Mouse (Mus musculus) embryonic facial prominence, embryonic 15.5 days (tissue): ENCODE results near the gene D17H6S53E. TPM values are rescaled to one million over a fixed set of nuclear protein-coding genes. Genes with fewer than 3 reads are reported as not detected.
"Not testable (repeated sequence)": the region's sequence is repeated elsewhere in the genome, so short reads cannot be mapped to it uniquely, and the experiment has no call there.

Experiments
- ATAC-seq: fragments of 200-750 bp; cut with Nextera tagmentation; 2 replicates; pipeline ENCODE4 v1.8.0; 2017; ENCODE audit warnings: low read depth, moderate TSS enrichment; ENCODE audit not compliant: insufficient number of reproducible peaks, low FRiP score, low TSS enrichment
- H3K27ac ChIP-seq: fragments of 300-500 bp; sonication (generic); replicated peaks from 2 replicates; pipeline ENCODE4 v1.5.1; 2015; ENCODE audit warnings: mild to moderate bottlenecking, inconsistent platforms
- H3K27me3 ChIP-seq: fragments of 300-500 bp; sonication (generic); 2 replicates; pipeline ENCODE4 v1.6.1; 2015; ENCODE audit warnings: inconsistent platforms
- H3K36me3 ChIP-seq: fragments of 300-500 bp; sonication (generic); 2 replicates; pipeline ENCODE4 v1.6.1; 2015; ENCODE audit warnings: mild to moderate bottlenecking, inconsistent platforms
- H3K4me1 ChIP-seq: fragments of 300-500 bp; sonication (generic); 2 replicates; pipeline ENCODE4 v1.6.1; 2015; ENCODE audit warnings: inconsistent platforms
- H3K4me2 ChIP-seq: fragments of 300-500 bp; sonication (generic); replicated peaks from 2 replicates; pipeline ENCODE4 v1.6.1; 2015; ENCODE audit warnings: mild to moderate bottlenecking, inconsistent platforms
- H3K4me3 ChIP-seq: fragments of 300-500 bp; sonication (generic); replicated peaks from 2 replicates; pipeline ENCODE4 v1.5.1; 2015; ENCODE audit warnings: mild to moderate bottlenecking, inconsistent platforms
- H3K9ac ChIP-seq: fragments of 300-500 bp; sonication (generic); 2 replicates; pipeline ENCODE4 v1.6.1; 2015; ENCODE audit warnings: inconsistent platforms
- H3K9me3 ChIP-seq: fragments of 300-500 bp; sonication (generic); replicated peaks from 2 replicates; pipeline ENCODE4 v1.6.1; 2016; ENCODE audit warnings: inconsistent platforms
- WGBS: fragments of 180-500 bp; shearing (Covaris S2); methylation state at CpG from one replicate; pipeline ENCODE4 v1.1.7; 2015; 5-methylcytosine and 5-hydroxymethylcytosine counted together
- polyA plus RNA-seq: library from polyadenylated mRNA; unstranded; fragments of >200 nt; fragmentation: Nextera tagmentation; extraction: Ambion mirVana; gene quantifications from 2 replicates; pipeline ENCODE4 v1.2.1, GENCODE M21; 2015

D17H6S53E gene
- polyA plus RNA-seq, 1 experiment from 2014 or later, result 11.2 TPM

DNA sequence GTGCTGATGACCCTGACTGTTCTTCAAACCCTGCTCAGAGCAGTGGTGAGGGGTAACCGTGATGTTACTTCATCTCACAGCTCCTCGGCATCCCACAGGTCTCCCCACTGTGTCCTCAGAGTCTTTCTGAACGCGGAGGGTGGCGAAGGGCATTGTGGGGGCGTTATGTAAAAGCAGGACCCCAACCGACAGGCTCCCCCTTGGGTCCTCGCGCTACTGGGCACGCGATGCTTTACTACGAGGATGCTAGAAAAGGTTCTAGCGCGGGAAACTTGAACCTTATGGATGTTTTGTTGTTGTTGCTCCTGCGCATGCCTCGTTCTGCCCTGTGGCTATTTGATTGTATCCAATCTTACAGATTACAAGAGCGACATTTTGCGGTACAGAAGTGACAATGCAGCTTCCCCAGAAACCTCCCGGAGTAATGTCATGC lies 4.3 kb upstream of the D17H6S53E start, which contains the start of gene Csnk2b:
Gene Csnk2b, minus strand, starts transcription at position 183 of the 433 bp plus-strand sequence.
- Histone ChIP-seq H3K4me2 (peak within 1 kb of the TSS; percentile 89), H3K27ac (peak within 1 kb of the TSS; percentile 84), H3K9me3 (no peaks in the 10 kb centered on the region), H3K36me3 (peaks cover 29% of the 10 kb centered on the region), H3K4me1 (peaks cover 37% of the 10 kb centered on the region), H3K4me3 (peak within 1 kb of the TSS; percentile 96), H3K9ac (peak within 1 kb of the TSS; percentile 95), H3K27me3 (no peaks in the 10 kb centered on the region)
- no peak for ATAC-seq
- under 1% methylated on average over 19 of the region's 19 CpGs for WGBS

DNA sequence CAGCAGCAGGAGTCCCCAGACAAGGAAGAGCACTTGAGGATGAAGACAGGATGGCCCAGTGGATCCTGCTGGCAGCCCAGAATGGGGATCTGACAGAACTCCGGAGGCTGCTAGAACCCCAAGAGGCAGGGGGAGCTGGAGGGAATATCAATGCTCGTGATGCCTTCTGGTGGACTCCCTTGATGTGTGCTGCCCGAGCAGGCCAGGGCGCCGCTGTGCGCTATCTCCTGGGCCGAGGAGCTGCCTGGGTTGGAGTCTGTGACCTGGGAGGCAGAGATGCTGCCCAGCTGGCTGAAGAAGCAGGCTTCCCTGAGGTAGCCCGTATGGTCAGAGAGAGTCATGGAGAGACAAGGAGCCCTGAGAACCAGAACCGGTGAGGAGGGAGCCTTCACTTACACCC lies 2.9 kb upstream of the D17H6S53E start:
- ATAC-seq, H3K9me3 ChIP-seq, H3K27me3 ChIP-seq, H3K4me3 ChIP-seq, H3K9ac ChIP-seq, H3K4me2 ChIP-seq, H3K27ac ChIP-seq: not testable (repeated sequence)
- 92% methylated on average over 9 of the region's 9 CpGs for WGBS
- peaks cover 18% of the 10 kb centered on the region for H3K36me3 ChIP-seq
- peaks cover 49% of the 10 kb centered on the region for H3K4me1 ChIP-seq

- H3K36me3 ChIP-seq, H3K9me3 ChIP-seq, H3K27me3 ChIP-seq, H3K9ac ChIP-seq, H3K4me2 ChIP-seq, ATAC-seq, H3K4me3 ChIP-seq, H3K27ac ChIP-seq: not testable (repeated sequence)
- WGBS, result 93% methylated on average over 12 of the region's 12 CpGs
- H3K4me1 ChIP-seq, result peaks cover 52% of the 10 kb centered on the region
Measured at GRCm38 (mm10) chr17:35124261-35124896, 1.8 kb upstream of the D17H6S53E start.

GRCm38 (mm10) chr17:35125081-35125480 lies 1.1 kb upstream of the D17H6S53E start:
- H3K9ac ChIP-seq, result no peak overlapping the region
- no peak overlapping the region for H3K4me2 ChIP-seq

DNA sequence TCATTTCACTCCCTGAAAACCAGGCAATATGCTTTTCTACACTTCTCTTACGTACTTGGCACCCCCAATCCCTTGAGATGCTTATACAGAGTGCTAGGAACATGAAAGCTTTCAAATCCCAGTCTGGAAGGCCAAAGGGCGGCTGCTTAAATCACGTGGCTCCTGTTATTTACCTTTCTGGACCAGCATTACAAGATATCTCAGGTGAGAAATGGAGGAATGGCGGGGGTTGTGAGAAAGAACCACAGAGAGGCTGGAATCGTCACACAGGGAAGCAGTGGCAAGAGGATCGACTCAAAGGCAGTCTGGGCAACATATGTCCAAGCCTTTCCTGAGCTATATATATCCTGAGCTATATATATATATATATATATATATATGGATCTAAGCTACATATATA lies 595 bp upstream of the D17H6S53E start:
- H3K4me1 ChIP-seq, result peaks cover 41% of the 10 kb centered on the region
- no peaks in the 10 kb centered on the region for H3K9me3 ChIP-seq
- 22% methylated on average over 6 of the region's 6 CpGs for WGBS
- no peak for ATAC-seq
- peak overlapping the region; percentile 63 for H3K4me3 ChIP-seq
- peak overlapping the region; percentile 71 for H3K4me2 ChIP-seq
- peak overlapping the region; percentile 73 for H3K9ac ChIP-seq
- H3K27me3 ChIP-seq, result no peaks in the 10 kb centered on the region
- peaks cover 13% of the 10 kb centered on the region for H3K36me3 ChIP-seq
- H3K27ac ChIP-seq, result peak overlapping the region; percentile 89

More at GRCm38 (mm10) chr17:35125081-35125480, 1.1 kb upstream of the D17H6S53E start:
- Histone ChIP-seq H3K36me3 (peaks cover 8% of the 10 kb centered on the region), H3K9me3 (no peaks in the 10 kb centered on the region), H3K4me3 (no peak overlapping the region), H3K27ac (peak overlapping the region; percentile 89; the same call in 1 of the 2 replicates), H3K4me1 (peaks cover 46% of the 10 kb centered on the region), H3K27me3 (no peaks in the 10 kb centered on the region)
- WGBS, result 82% methylated on average over 1 of the region's 1 CpGs
- no peak for ATAC-seq

GRCm38 (mm10) chr17:35127017-35127416 lies 844 bp downstream of the D17H6S53E start:
- Histone ChIP-seq H3K27ac (peak overlapping the region; percentile 89), H3K36me3 (peaks cover 16% of the 10 kb centered on the region), H3K9ac (peak overlapping the region; percentile 73), H3K4me1 (peaks cover 38% of the 10 kb centered on the region), H3K9me3 (no peaks in the 10 kb centered on the region), H3K27me3 (no peaks in the 10 kb centered on the region), H3K4me2 (peak overlapping the region; percentile 71), H3K4me3 (peak overlapping the region; percentile 63)
- WGBS, result 70% methylated on average over 13 of the region's 13 CpGs
- no peak for ATAC-seq

DNA sequence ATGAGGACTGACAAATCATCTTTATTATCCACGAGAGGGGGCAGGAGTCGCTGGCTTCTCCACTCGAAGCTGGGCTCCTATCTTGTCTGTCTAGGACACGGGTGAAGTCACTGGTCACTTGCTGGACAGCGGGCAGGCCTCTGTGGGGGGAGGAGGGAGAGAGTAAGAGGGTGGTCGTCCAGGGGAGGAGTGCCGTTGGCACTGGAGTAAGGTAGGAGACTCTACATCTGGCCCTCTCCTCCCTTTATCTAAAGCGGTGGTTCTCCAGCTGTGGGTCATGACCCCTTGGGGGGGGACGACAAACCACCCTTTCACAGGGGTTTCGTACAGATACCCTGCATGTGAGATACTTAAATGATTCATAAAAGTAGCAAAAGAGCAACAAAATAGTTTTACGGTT lies 2.8 kb downstream of the D17H6S53E start:
- WGBS, result 70% methylated on average over 11 of the region's 11 CpGs
- ATAC-seq, result no peak
- Histone ChIP-seq H3K27ac (no peak overlapping the region), H3K4me3 (no peak overlapping the region), H3K27me3 (no peaks in the 10 kb centered on the region), H3K9me3 (no peaks in the 10 kb centered on the region), H3K4me1 (peaks cover 31% of the 10 kb centered on the region), H3K9ac (no peak overlapping the region), H3K4me2 (no peak overlapping the region), H3K36me3 (peaks cover 13% of the 10 kb centered on the region)

GRCm38 (mm10) chr17:35131038-35131437 lies 4.9 kb downstream of the D17H6S53E start:
- H3K27ac ChIP-seq, result no peak overlapping the region
- peaks cover 21% of the 10 kb centered on the region for H3K4me1 ChIP-seq
- H3K9ac ChIP-seq, result no peak overlapping the region
- no peak overlapping the region for H3K4me2 ChIP-seq
- 84% methylated on average over 8 of the region's 8 CpGs for WGBS
- peaks cover 12% of the 10 kb centered on the region for H3K36me3 ChIP-seq
- no peaks in the 10 kb centered on the region for H3K9me3 ChIP-seq
- ATAC-seq, result no peak
- H3K27me3 ChIP-seq, result no peaks in the 10 kb centered on the region
- no peak overlapping the region for H3K4me3 ChIP-seq

- Histone ChIP-seq H3K4me1 (peaks cover 24% of the 10 kb centered on the region), H3K4me3 (no peak within 1 kb of the TSS), H3K36me3 (peaks cover 12% of the 10 kb centered on the region), H3K4me2 (no peak within 1 kb of the TSS), H3K9me3 (no peaks in the 10 kb centered on the region), H3K9ac (no peak within 1 kb of the TSS), H3K27ac (no peak within 1 kb of the TSS), H3K27me3 (no peaks in the 10 kb centered on the region)
- no peak for ATAC-seq
- 80% methylated on average over 15 of the region's 15 CpGs for WGBS
Measured at GRCm38 (mm10) chr17:35131500-35132173, 5.5 kb downstream of the D17H6S53E start, which contains the start of gene Apom. Apom (minus strand) TSS chr17:35132050.

GRCm38 (mm10) chr17:35132174-35132560 lies 6.0 kb downstream of the D17H6S53E start:
- no peak overlapping the region for H3K9ac ChIP-seq
- no peak overlapping the region for H3K27ac ChIP-seq
- H3K27me3 ChIP-seq, result no peaks in the 10 kb centered on the region
- no peaks in the 10 kb centered on the region for H3K9me3 ChIP-seq
- H3K4me3 ChIP-seq, result no peak overlapping the region
- WGBS, result 76% methylated on average over 3 of the region's 3 CpGs
- H3K4me1 ChIP-seq, result peaks cover 24% of the 10 kb centered on the region
- H3K36me3 ChIP-seq, result peaks cover 12% of the 10 kb centered on the region
- H3K4me2 ChIP-seq, result no peak overlapping the region
- ATAC-seq, result no peak

DNA sequence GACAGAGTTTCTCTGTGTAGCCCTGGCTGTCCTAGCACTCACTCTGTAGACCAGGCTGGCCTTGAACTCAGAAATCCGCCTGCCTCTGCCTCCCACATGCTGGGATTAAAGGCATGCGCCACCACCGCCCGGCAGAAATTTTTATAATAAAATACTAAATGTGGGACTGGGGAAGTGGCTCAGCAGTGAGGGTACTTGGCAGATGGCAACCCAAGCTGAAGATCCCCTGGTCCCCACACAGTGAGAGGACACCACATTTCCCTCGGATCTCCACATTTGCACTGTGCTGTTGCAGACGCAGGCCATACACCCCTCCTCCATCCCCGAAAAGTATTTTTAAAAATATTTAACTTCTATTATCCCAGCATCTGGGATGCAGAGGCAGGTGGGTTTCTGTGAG lies 7.3 kb downstream of the D17H6S53E start:
- no peaks in the 10 kb centered on the region for H3K27me3 ChIP-seq
- WGBS, result 92% methylated on average over 7 of the region's 7 CpGs
- ATAC-seq, result no peak
- H3K36me3 ChIP-seq, result peaks cover 23% of the 10 kb centered on the region
- no peaks in the 10 kb centered on the region for H3K9me3 ChIP-seq
- H3K4me1 ChIP-seq, result peaks cover 20% of the 10 kb centered on the region
- no peak overlapping the region for H3K27ac ChIP-seq
- H3K9ac ChIP-seq, result no peak overlapping the region
- H3K4me2 ChIP-seq, result no peak overlapping the region
- H3K4me3 ChIP-seq, result no peak overlapping the region
